Mouse (Mus musculus) liver, embryonic 14.5 days (tissue): ENCODE data around the gene Trpv2. TPM values are rescaled to one million over a fixed set of nuclear protein-coding genes. Genes with fewer than 3 reads are reported as not detected.
A peak's percentile ranks its signal among the peaks of the same experiment; 100 is the strongest.

Experiments
- ATAC-seq: fragments of 200-750 bp; cut with Nextera tagmentation; 2 replicates; pipeline ENCODE4 v1.8.0; 2017; ENCODE audit warnings: moderate number of reproducible peaks, mild to moderate bottlenecking, moderate library complexity; ENCODE audit not compliant: insufficient read depth
- DNase-seq, 3 experiments: peaks; one replicate each; pipeline ENCODE4 v3.0.0-alpha.2; 2012 to 2013; ENCODE audit warnings: low read depth in 3 of 3, low spot score in 3 of 3
- H3K27ac ChIP-seq: fragments of 300-500 bp; sonication (generic); 2 replicates; pipeline ENCODE4 v1.5.1; 2014; ENCODE audit warnings: moderate library complexity, mild to moderate bottlenecking, control low read depth, inconsistent platforms
- H3K27me3 ChIP-seq: fragments of 300-500 bp; sonication (generic); 2 replicates; pipeline ENCODE4 v1.6.1; 2014; ENCODE audit warnings: mild to moderate bottlenecking, low read length, moderate library complexity; ENCODE audit not compliant: control insufficient read depth, insufficient read depth
- H3K36me3 ChIP-seq: fragments of 300-500 bp; sonication (generic); replicated peaks from 2 replicates; pipeline ENCODE4 v1.6.1; 2014; ENCODE audit warnings: low read depth; ENCODE audit not compliant: control insufficient read depth, insufficient read depth
- H3K4me1 ChIP-seq, 2 experiments: fragments of 200-500 bp in 1 of 2; fragments of 300-500 bp in 1 of 2; sonication (generic) in 1 of 2; replicated peaks; 2 replicates each; pipeline ENCODE4 v1.6.1; 2012 to 2014; ENCODE audit warnings: antibody characterized with exemption in 1 of 2, inconsistent platforms in 1 of 2, low read length in 1 of 2; ENCODE audit not compliant: control insufficient read depth in 2 of 2, insufficient read depth in 2 of 2
- H3K4me2 ChIP-seq: fragments of 300-500 bp; sonication (generic); 2 replicates; pipeline ENCODE4 v1.6.1; 2014; ENCODE audit warnings: low read depth, mild to moderate bottlenecking, control low read depth, moderate library complexity
- H3K4me3 ChIP-seq, 2 experiments: fragments of 200-500 bp in 1 of 2; fragments of 300-500 bp in 1 of 2; sonication (generic) in 1 of 2; 2 replicates each; pipeline ENCODE4 v1.5.1; 2012 to 2014; ENCODE audit warnings: low read depth in 2 of 2, low read length in 2 of 2, mild to moderate bottlenecking in 2 of 2, control low read depth in 1 of 2, inconsistent platforms in 1 of 2, moderate library complexity in 1 of 2; ENCODE audit not compliant: insufficient read depth in 1 of 2
- H3K9ac ChIP-seq: fragments of 300-500 bp; sonication (generic); replicated peaks from 2 replicates; pipeline ENCODE4 v1.6.1; 2014; ENCODE audit warnings: mild to moderate bottlenecking, control low read depth, moderate library complexity
- H3K9me3 ChIP-seq: fragments of 300-500 bp; sonication (generic); 2 replicates; pipeline ENCODE4 v1.6.1; 2016; ENCODE audit warnings: low read length, mixed read lengths; ENCODE audit not compliant: control insufficient read depth
- CTCF ChIP-seq: IDR thresholded peaks from 2 replicates; pipeline ENCODE4 v1.5.1; 2016; ENCODE audit warnings: antibody characterized with exemption, low read depth, control low read depth
- EP300 ChIP-seq: IDR thresholded peaks from 2 replicates; pipeline ENCODE4 v1.6.1; 2016; ENCODE audit warnings: antibody characterized with exemption, low read depth
- WGBS: fragments of 180-500 bp; shearing (Covaris S2); extraction: QIAGEN DNeasy Blood & Tissue Kit; methylation state at CpG from one replicate; pipeline ENCODE4 v1.1.7; 2014; ENCODE audit not compliant: insufficient replicate concordance; 5-methylcytosine and 5-hydroxymethylcytosine counted together
- polyA plus RNA-seq, 2 experiments: library from polyadenylated mRNA; depleted of rRNA in 1 of 2; stranded (reverse) in 1 of 2; unstranded in 1 of 2; fragments of >200 nt; fragmentation: Nextera tagmentation in 1 of 2; extraction: Ambion mirVana in 1 of 2; gene quantifications; 2 replicates each; pipeline versions ENCODE4 v1.2.1 to v1.2.3; 2012 to 2014

Gene Trpv2
- polyA plus RNA-seq (2012; rRNA removed) (3.5 and 4.2 TPM in 2 replicates), polyA plus RNA-seq (2014; fragmentation: Nextera tagmentation; extraction: Ambion mirVana) (4.6 and 4.8 TPM in 2 replicates)

GRCm38 (mm10) chr11:62573959-62574702 is at the start of gene Trpv2:
Gene Trpv2, plus strand, starts transcription at chr11:62574486.
- H3K27me3 ChIP-seq, result no peaks in the 10 kb centered on the region
- peak within 1 kb of the TSS; percentile 95 for H3K4me2 ChIP-seq
- TF ChIP-seq CTCF (no peak), EP300 (no peak)
- H3K9me3 ChIP-seq, result no peaks in the 10 kb centered on the region
- 53% methylated on average over 6 of the region's 6 CpGs for WGBS
- DNase-seq (no peak), ATAC-seq (no peak)
- H3K4me3 ChIP-seq, result peak within 1 kb of the TSS; percentile 64 to 65
- no peak within 1 kb of the TSS for H3K27ac ChIP-seq
- H3K36me3 ChIP-seq, result no peaks in the 10 kb centered on the region
- peaks cover 8 to 21% of the 10 kb centered on the region in 2 experiments for H3K4me1 ChIP-seq
- H3K9ac ChIP-seq, result no peak within 1 kb of the TSS; the same call in 1 of the 2 replicates

DNA sequence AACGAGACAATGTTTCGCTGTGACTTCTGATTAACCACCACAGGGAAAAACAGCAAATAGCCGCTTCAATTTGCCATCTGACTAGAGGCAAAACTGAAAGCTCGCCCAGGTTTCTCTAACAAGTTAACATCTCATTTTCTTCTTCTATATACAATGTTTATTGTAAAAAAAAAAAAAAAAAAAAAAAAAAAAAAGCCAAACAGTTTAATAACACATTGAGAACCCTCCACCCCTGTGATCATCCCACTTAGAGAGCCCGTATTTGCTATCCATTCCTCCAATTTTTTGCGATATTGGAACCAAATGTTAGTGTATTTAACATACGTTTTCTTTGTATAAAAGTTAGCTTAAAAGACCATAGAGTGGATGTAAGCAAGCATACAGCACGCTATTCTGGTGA is 37.2 kb upstream of the Trpv2 start:
- Histone ChIP-seq H3K4me1 (peaks cover 0 to 7% of the 10 kb centered on the region in 2 experiments; a peak in 3 of 4 replicates), H3K27ac (no peak overlapping the region), H3K27me3 (peaks cover 4% of the 10 kb centered on the region), H3K4me2 (peak overlapping the region; percentile 74), H3K9ac (no peak overlapping the region), H3K4me3 (no peak overlapping the region), H3K36me3 (no peaks in the 10 kb centered on the region; the same call in 1 of the 2 replicates), H3K9me3 (no peaks in the 10 kb centered on the region)
- WGBS, result 80% methylated on average over 8 of the region's 8 CpGs
- ATAC-seq (no peak), DNase-seq (no peak)
- no peak for TF ChIP-seq EP300
- TF ChIP-seq CTCF, result no peak

DNA sequence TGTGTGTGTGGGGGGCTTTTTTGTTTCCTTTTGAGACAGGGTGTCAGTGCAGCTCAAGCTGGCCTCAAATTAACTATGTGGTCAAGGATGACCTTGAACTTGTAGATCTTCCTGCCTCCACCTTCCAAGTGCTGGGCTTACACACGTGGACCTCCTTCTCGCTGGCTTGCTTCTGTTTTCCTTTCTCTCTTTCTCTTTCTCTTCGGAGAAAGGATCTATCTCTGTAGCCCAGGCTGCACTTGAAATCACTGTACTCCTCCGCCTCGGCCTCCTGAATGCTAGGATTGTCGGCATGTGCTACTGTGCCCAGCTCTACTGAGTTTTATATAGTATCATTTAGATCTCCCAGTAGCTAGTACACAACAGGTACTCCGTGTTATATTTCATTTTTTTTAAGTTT is 36.7 kb upstream of the Trpv2 start:
- TF ChIP-seq CTCF (no peak), EP300 (no peak)
- Histone ChIP-seq H3K9me3 (no peaks in the 10 kb centered on the region), H3K4me3 (peak overlapping the region; percentile 3 to 77; a peak in 3 of 4 replicates), H3K27me3 (peaks cover 4% of the 10 kb centered on the region), H3K9ac (0 out of 2 replicates have a peak overlapping the region, but pooled peaks have one; percentile 14), H3K36me3 (no peaks in the 10 kb centered on the region; the same call in 1 of the 2 replicates), H3K4me2 (peak overlapping the region; percentile 74), H3K27ac (no peak overlapping the region), H3K4me1 (peaks cover 0 to 7% of the 10 kb centered on the region in 2 experiments; a peak in 3 of 4 replicates)
- ATAC-seq (no peak), DNase-seq (no peak)
- WGBS, result 23% methylated on average over 7 of the region's 7 CpGs

- under 1% methylated on average over 73 of the region's 73 CpGs for WGBS
Observed at GRCm38 (mm10) chr11:62538321-62539088, 35.8 kb upstream of the Trpv2 start.

More at GRCm38 (mm10) chr11:62538321-62539088, 35.8 kb upstream of the Trpv2 start:
- Histone ChIP-seq H3K36me3 (no peaks in the 10 kb centered on the region; the same call in 1 of the 2 replicates), H3K4me1 (peaks cover 0 to 7% of the 10 kb centered on the region in 2 experiments; a peak in 3 of 4 replicates), H3K4me2 (peak overlapping the region; percentile 74), H3K27me3 (peaks cover 4% of the 10 kb centered on the region), H3K9ac (peak overlapping the region; percentile 86), H3K4me3 (peak overlapping the region; percentile 68 to 77), H3K9me3 (no peaks in the 10 kb centered on the region), H3K27ac (peak overlapping the region; percentile 7; the same call in 1 of the 2 replicates)
- DNase-seq (peak in 2 of 3 experiments; percentile 20 to 47), ATAC-seq (peak; percentile 82)
- TF ChIP-seq CTCF (0 out of 2 replicates have a peak, but pooled peaks have one; percentile 7), EP300 (0 out of 2 replicates have a peak, but pooled peaks have one; percentile 21)
